Mouse (Mus musculus) liver, adult (tissue): Measurements from ENCODE around the gene Slc36a3.
A peak's percentile ranks its signal among the peaks of the same experiment; 100 is the strongest.

Experiments used
- GATA4 ChIP-seq: IDR thresholded peaks from 2 replicates; pipeline ENCODE4 v1.6.1; 2014; ENCODE audit warnings: mild to moderate bottlenecking, low read length; ENCODE audit not compliant: insufficient replicate concordance

Slc36a3 gene

GRCm38 (mm10) chr11:55099019-55099771 is 52.3 kb downstream of the Slc36a3 start:
- no peak for TF ChIP-seq GATA4

- no peak for TF ChIP-seq GATA4
Observed at GRCm38 (mm10) chr11:55098189-55098915, 53.2 kb downstream of the Slc36a3 start.

GRCm38 (mm10) chr11:55097463-55098188 is 53.9 kb downstream of the Slc36a3 start, which contains the start of gene Gm2a:
Gm2a (plus strand) TSS chr11:55098115.
- TF ChIP-seq GATA4 = peak; percentile 65; the same call in 1 of the 2 replicates

- TF ChIP-seq GATA4 = no peak
Observed at GRCm38 (mm10) chr11:55096731-55097462, 54.6 kb downstream of the Slc36a3 start.

GRCm38 (mm10) chr11:55093096-55093495 is 58.4 kb downstream of the Slc36a3 start:
- peak; percentile 88; the same call in 1 of the 2 replicates for TF ChIP-seq GATA4

GRCm38 (mm10) chr11:55089892-55090291 is 61.6 kb downstream of the Slc36a3 start:
- TF ChIP-seq GATA4 = no peak

- no peak for TF ChIP-seq GATA4
Observed at GRCm38 (mm10) chr11:55087006-55087405, 64.5 kb downstream of the Slc36a3 start.

GRCm38 (mm10) chr11:55085396-55085795 is 66.1 kb downstream of the Slc36a3 start:
- TF ChIP-seq GATA4 = no peak

GRCm38 (mm10) chr11:55084629-55085028 is 66.9 kb downstream of the Slc36a3 start:
- TF ChIP-seq GATA4 = no peak

- no peak for TF ChIP-seq GATA4
Observed at GRCm38 (mm10) chr11:55081206-55081605, 70.3 kb downstream of the Slc36a3 start.

GRCm38 (mm10) chr11:55079180-55079579 is 72.3 kb downstream of the Slc36a3 start:
- TF ChIP-seq GATA4 = no peak

GRCm38 (mm10) chr11:55078502-55078901 is 73.0 kb downstream of the Slc36a3 start:
- TF ChIP-seq GATA4 = no peak

GRCm38 (mm10) chr11:55077331-55078231 is 73.9 kb downstream of the Slc36a3 start, which contains the start of gene Ccdc69:
Ccdc69 (minus strand) TSS chr11:55078131.
- no peak for TF ChIP-seq GATA4

GRCm38 (mm10) chr11:55076234-55076633 is 75.3 kb downstream of the Slc36a3 start:
- no peak for TF ChIP-seq GATA4

- no peak for TF ChIP-seq GATA4
Observed at GRCm38 (mm10) chr11:55075602-55076001, 75.9 kb downstream of the Slc36a3 start.
